Mouse (Mus musculus): Measurements from ENCODE around the gene Pkn2. TPM values are rescaled to one million over a fixed set of nuclear protein-coding genes. Genes with fewer than 3 reads are reported as not detected.

Pkn2 gene
- 43.0 and 45.9 TPM in 2 replicates for polyA plus RNA-seq (2014; fragmentation: Nextera tagmentation; extraction: Ambion mirVana)

DNA sequence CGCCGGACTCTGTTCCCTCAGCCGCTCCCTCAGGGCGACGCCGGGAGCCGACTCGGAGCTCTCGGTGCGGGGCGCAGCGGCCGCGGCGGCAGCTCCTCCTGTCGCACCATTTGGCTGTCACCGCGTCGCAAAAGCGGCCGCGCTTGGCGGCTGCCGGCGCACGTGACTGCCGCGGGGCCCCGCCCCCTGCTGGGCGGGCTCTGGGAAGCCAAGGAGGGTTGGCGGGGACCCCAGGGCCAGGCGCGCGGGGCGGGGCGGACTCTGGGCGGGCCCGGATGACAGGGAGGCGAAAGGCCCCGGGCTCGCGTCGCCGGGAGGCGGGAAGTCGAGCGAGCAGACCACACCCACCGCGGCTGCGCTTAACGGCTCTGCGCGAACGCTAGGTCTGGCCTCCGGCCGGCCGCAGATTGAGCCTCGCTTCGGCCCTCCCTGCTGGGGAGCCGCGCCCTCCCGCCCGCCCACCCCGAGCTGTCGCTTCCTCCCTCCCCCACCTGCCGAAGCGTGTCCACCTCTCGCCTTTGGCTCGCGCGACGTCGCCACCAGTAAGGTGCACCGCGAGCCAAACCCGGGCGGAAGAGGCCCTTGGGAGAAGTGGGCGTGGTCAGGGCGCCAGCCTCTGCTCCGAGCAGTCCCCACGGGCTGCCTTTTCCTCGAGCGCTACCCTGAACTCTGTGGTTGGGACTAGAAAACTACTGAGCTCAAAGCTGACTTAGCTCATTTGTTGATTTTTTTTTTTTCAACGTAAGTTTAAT, at the start of gene Pkn2:
Pkn2 (minus strand) TSS at position 133 of the 752 bp plus-strand sequence.
- Histone ChIP-seq H3K4me1 (ENCODE audit: control insufficient read depth, insufficient read depth, low read length) (peaks cover 5% of the 10 kb centered on the region; the same call in 1 of the 2 replicates), H3K4me2 (peak within 1 kb of the TSS; percentile 51), H3K9ac (ENCODE audit: low read length) (peak within 1 kb of the TSS; percentile 96), H3K27me3 (ENCODE audit: control insufficient read depth, insufficient read depth, low read length) (no peaks in the 10 kb centered on the region), H3K27ac (ENCODE audit: low read depth, low read length) (peak within 1 kb of the TSS; percentile 92), H3K4me3 (ENCODE audit: low read depth, low read length) (peak within 1 kb of the TSS; percentile 98), H3K36me3 (ENCODE audit: control insufficient read depth, insufficient read depth, low read length) (no peaks in the 10 kb centered on the region), H3K9me3 (ENCODE audit: control insufficient read depth, low read length) (no peaks in the 10 kb centered on the region)
- ATAC-seq (ENCODE audit: low FRiP score) (peak; percentile 99), DNase-seq (ENCODE audit: low spot score, missing footprints) (peak; percentile 100)
- WGBS, result under 1% methylated on average over 74 of the region's 84 CpGs

GRCm38 (mm10) chr3:142929906-142930305, 48.1 kb upstream of the Pkn2 start:
- Histone ChIP-seq H3K27me3 (ENCODE audit: control insufficient read depth, insufficient read depth, low read length) (no peaks in the 10 kb centered on the region), H3K4me3 (ENCODE audit: low read depth, low read length) (no peak overlapping the region), H3K36me3 (ENCODE audit: control insufficient read depth, insufficient read depth, low read length) (no peaks in the 10 kb centered on the region), H3K9ac (ENCODE audit: low read length) (no peak overlapping the region), H3K27ac (ENCODE audit: low read depth, low read length) (no peak overlapping the region), H3K9me3 (ENCODE audit: control insufficient read depth, low read length) (no peaks in the 10 kb centered on the region), H3K4me1 (ENCODE audit: control insufficient read depth, insufficient read depth, low read length) (peaks cover 2% of the 10 kb centered on the region; the same call in 1 of the 2 replicates), H3K4me2 (no peak overlapping the region)
- DNase-seq (ENCODE audit: low spot score, missing footprints) (no peak), ATAC-seq (ENCODE audit: low FRiP score) (no peak)
- 82% methylated on average over 2 of the region's 2 CpGs for whole genome bisulfite sequencing

GRCm38 (mm10) chr3:142927311-142927710, 45.5 kb upstream of the Pkn2 start:
- Histone ChIP-seq H3K4me1 (ENCODE audit: control insufficient read depth, insufficient read depth, low read length) (no peaks in the 10 kb centered on the region), H3K4me2 (no peak overlapping the region), H3K4me3 (ENCODE audit: low read depth, low read length) (no peak overlapping the region), H3K36me3 (ENCODE audit: control insufficient read depth, insufficient read depth, low read length) (no peaks in the 10 kb centered on the region), H3K9me3 (ENCODE audit: control insufficient read depth, low read length) (no peaks in the 10 kb centered on the region), H3K27me3 (ENCODE audit: control insufficient read depth, insufficient read depth, low read length) (no peaks in the 10 kb centered on the region), H3K27ac (ENCODE audit: low read depth, low read length) (no peak overlapping the region), H3K9ac (ENCODE audit: low read length) (no peak overlapping the region)
- ATAC-seq (ENCODE audit: low FRiP score) (peak; percentile 59; the same call in 1 of the 2 replicates), DNase-seq (ENCODE audit: low spot score, missing footprints) (no peak)
- WGBS, result 87% methylated on average over 3 of the region's 3 CpGs

DNA sequence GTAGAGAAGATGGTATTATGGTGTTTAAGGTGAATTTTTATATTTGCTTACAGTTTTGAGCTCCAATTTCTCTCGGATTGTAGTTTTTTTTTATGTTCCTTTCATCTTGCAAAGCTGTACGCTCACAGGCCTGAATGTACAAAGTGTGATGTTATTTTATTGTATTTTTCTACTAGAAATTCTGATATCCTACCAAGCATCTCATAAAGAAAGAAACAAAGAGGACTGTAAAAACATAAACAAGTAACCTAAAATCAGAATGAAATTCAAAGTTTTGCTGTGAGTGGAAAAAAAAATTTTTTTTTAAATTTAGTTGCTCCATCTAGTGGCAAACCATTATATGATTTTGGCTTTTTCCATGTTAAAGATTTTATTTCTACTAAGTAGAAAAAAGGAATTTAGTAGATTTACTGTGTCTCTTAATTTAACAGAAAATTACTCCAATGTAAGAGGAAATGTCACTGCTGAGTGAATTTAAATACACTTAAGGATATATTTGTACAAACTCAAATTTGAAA, 43.1 kb upstream of the Pkn2 start:
- WGBS, result 86% methylated on average over 2 of the region's 2 CpGs
- H3K4me3 ChIP-seq (ENCODE audit: low read depth, low read length), result no peak overlapping the region
- no peaks in the 10 kb centered on the region for H3K27me3 ChIP-seq (ENCODE audit: control insufficient read depth, insufficient read depth, low read length)
- peak; percentile 75 for DNase-seq (ENCODE audit: low spot score, missing footprints)
- no peak overlapping the region for H3K9ac ChIP-seq (ENCODE audit: low read length)
- H3K4me2 ChIP-seq, result no peak overlapping the region
- no peak overlapping the region for H3K27ac ChIP-seq (ENCODE audit: low read depth, low read length)
- no peaks in the 10 kb centered on the region for H3K9me3 ChIP-seq (ENCODE audit: control insufficient read depth, low read length)
- ATAC-seq (ENCODE audit: low FRiP score), result no peak
- H3K4me1 ChIP-seq (ENCODE audit: control insufficient read depth, insufficient read depth, low read length), result no peaks in the 10 kb centered on the region
- H3K36me3 ChIP-seq (ENCODE audit: control insufficient read depth, insufficient read depth, low read length), result no peaks in the 10 kb centered on the region

GRCm38 (mm10) chr3:142919070-142919469, 37.3 kb upstream of the Pkn2 start:
- Histone ChIP-seq H3K9ac (ENCODE audit: low read length) (no peak overlapping the region), H3K4me3 (ENCODE audit: low read depth, low read length) (no peak overlapping the region), H3K4me1 (ENCODE audit: control insufficient read depth, insufficient read depth, low read length) (no peaks in the 10 kb centered on the region), H3K36me3 (ENCODE audit: control insufficient read depth, insufficient read depth, low read length) (no peaks in the 10 kb centered on the region), H3K4me2 (no peak overlapping the region), H3K27me3 (ENCODE audit: control insufficient read depth, insufficient read depth, low read length) (no peaks in the 10 kb centered on the region), H3K9me3 (ENCODE audit: control insufficient read depth, low read length) (no peaks in the 10 kb centered on the region), H3K27ac (ENCODE audit: low read depth, low read length) (no peak overlapping the region)
- WGBS, result 86% methylated on average over 3 of the region's 3 CpGs
- DNase-seq (ENCODE audit: low spot score, missing footprints) (peak; percentile 19), ATAC-seq (ENCODE audit: low FRiP score) (no peak)

- Histone ChIP-seq H3K4me2 (no peak overlapping the region), H3K36me3 (ENCODE audit: control insufficient read depth, insufficient read depth, low read length) (no peaks in the 10 kb centered on the region), H3K27me3 (ENCODE audit: control insufficient read depth, insufficient read depth, low read length) (no peaks in the 10 kb centered on the region), H3K9me3 (ENCODE audit: control insufficient read depth, low read length) (no peaks in the 10 kb centered on the region), H3K27ac (ENCODE audit: low read depth, low read length) (no peak overlapping the region), H3K4me3 (ENCODE audit: low read depth, low read length) (no peak overlapping the region), H3K9ac (ENCODE audit: low read length) (no peak overlapping the region), H3K4me1 (ENCODE audit: control insufficient read depth, insufficient read depth, low read length) (no peaks in the 10 kb centered on the region)
- ATAC-seq (ENCODE audit: low FRiP score) (no peak), DNase-seq (ENCODE audit: low spot score, missing footprints) (no peak)
- 77% methylated on average over 4 of the region's 4 CpGs for WGBS
These were observed 36.1 kb upstream of the Pkn2 start for GRCm38 (mm10) chr3:142917760-142918439.

DNA sequence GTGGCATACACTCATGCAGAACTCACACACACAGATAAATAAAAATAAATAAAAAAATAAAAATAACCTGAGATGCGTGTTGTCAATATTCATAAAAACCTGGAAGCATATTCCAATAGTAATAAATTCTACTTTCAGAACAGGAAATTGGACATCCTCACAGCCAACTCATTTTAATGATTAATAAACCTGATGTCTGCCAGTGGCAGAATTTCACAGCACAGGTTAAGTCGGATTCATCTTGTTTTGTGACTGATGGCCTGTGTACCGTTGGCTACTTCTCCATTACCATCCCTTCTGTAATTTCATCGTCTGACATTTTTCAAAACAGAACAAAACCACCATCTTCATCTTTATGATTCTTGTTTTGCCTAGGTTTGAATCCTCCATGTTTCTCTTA, 35.4 kb upstream of the Pkn2 start:
- Histone ChIP-seq H3K4me1 (ENCODE audit: control insufficient read depth, insufficient read depth, low read length) (no peaks in the 10 kb centered on the region), H3K27ac (ENCODE audit: low read depth, low read length) (no peak overlapping the region), H3K36me3 (ENCODE audit: control insufficient read depth, insufficient read depth, low read length) (no peaks in the 10 kb centered on the region), H3K4me2 (no peak overlapping the region), H3K9me3 (ENCODE audit: control insufficient read depth, low read length) (no peaks in the 10 kb centered on the region), H3K4me3 (ENCODE audit: low read depth, low read length) (no peak overlapping the region), H3K9ac (ENCODE audit: low read length) (no peak overlapping the region), H3K27me3 (ENCODE audit: control insufficient read depth, insufficient read depth, low read length) (no peaks in the 10 kb centered on the region)
- ATAC-seq (ENCODE audit: low FRiP score) (no peak), DNase-seq (ENCODE audit: low spot score, missing footprints) (no peak)
- WGBS, result 95% methylated on average over 4 of the region's 4 CpGs

- H3K27me3 ChIP-seq (ENCODE audit: control insufficient read depth, insufficient read depth, low read length), result no peaks in the 10 kb centered on the region
- H3K4me3 ChIP-seq (ENCODE audit: low read depth, low read length), result no peak overlapping the region
- no peak for DNase-seq (ENCODE audit: low spot score, missing footprints)
- H3K9me3 ChIP-seq (ENCODE audit: control insufficient read depth, low read length), result no peaks in the 10 kb centered on the region
- ATAC-seq (ENCODE audit: low FRiP score), result no peak
- H3K36me3 ChIP-seq (ENCODE audit: control insufficient read depth, insufficient read depth, low read length), result no peaks in the 10 kb centered on the region
- H3K27ac ChIP-seq (ENCODE audit: low read depth, low read length), result no peak overlapping the region
- 81% methylated on average over 1 of the region's 1 CpGs for WGBS
- H3K4me2 ChIP-seq, result no peak overlapping the region
- H3K4me1 ChIP-seq (ENCODE audit: control insufficient read depth, insufficient read depth, low read length), result no peaks in the 10 kb centered on the region
- no peak overlapping the region for H3K9ac ChIP-seq (ENCODE audit: low read length)
These were observed 31.5 kb upstream of the Pkn2 start for GRCm38 (mm10) chr3:142913295-142913694.

DNA sequence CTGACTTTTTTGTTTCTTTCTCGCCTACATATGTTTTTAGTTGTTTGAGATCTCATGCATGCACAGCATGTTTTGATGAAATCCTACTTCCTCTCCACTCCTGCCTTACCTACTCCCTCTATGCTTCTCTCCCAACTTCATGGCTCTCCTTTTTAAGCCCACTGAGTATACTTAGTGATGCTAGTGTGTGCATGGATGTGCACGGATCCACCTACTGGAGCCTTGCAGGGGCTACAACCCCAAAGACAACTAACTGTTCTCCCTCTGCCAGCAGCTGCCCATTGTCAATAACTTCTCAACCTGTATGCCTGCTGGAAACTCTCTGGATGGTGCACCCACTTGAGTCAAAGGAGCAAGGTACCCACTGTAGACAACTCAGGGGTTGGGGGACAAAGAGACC, 17.9 kb upstream of the Pkn2 start:
- WGBS, result 80% methylated on average over 2 of the region's 2 CpGs
- no peaks in the 10 kb centered on the region for H3K9me3 ChIP-seq (ENCODE audit: control insufficient read depth, low read length)

More for the DNA sequence above, 17.9 kb upstream of the Pkn2 start:
- ATAC-seq (ENCODE audit: low FRiP score), result no peak
- Histone ChIP-seq H3K27me3 (ENCODE audit: control insufficient read depth, insufficient read depth, low read length) (no peaks in the 10 kb centered on the region), H3K27ac (ENCODE audit: low read depth, low read length) (no peak overlapping the region), H3K4me1 (ENCODE audit: control insufficient read depth, insufficient read depth, low read length) (no peaks in the 10 kb centered on the region), H3K4me3 (ENCODE audit: low read depth, low read length) (no peak overlapping the region), H3K36me3 (ENCODE audit: control insufficient read depth, insufficient read depth, low read length) (no peaks in the 10 kb centered on the region), H3K4me2 (no peak overlapping the region), H3K9ac (ENCODE audit: low read length) (no peak overlapping the region)
- no peak for DNase-seq (ENCODE audit: low spot score, missing footprints)
